Mouse (Mus musculus) CH12.LX (cell line): ENCODE results near the gene Capza1.

Source experiments
- CHD2 ChIP-seq: IDR thresholded peaks from 2 replicates; pipeline ENCODE4 v1.6.1; 2011; ENCODE audit warnings: low read length, improper control_type of control experiment
- CTCF ChIP-seq, 2 experiments: IDR thresholded peaks in 1 of 2; conservative IDR thresholded peaks in 1 of 2; 2 replicates each; pipeline ENCODE4 v1.5.1; 2011 to 2012; ENCODE audit warnings: low read depth in 2 of 2, low read length in 2 of 2, improper control_type of control experiment in 1 of 2, inconsistent platforms in 1 of 2, mild to moderate bottlenecking in 1 of 2, moderate library complexity in 1 of 2
- E2F4 ChIP-seq: IDR thresholded peaks from 2 replicates; pipeline ENCODE4 v1.6.1; 2011; ENCODE audit warnings: low read depth, low read length, improper control_type of control experiment; ENCODE audit not compliant: insufficient replicate concordance
- ETS1 ChIP-seq: conservative IDR thresholded peaks from 2 replicates; pipeline ENCODE4 v1.6.1; 2012; ENCODE audit warnings: low read depth, mild to moderate bottlenecking, inconsistent platforms, low read length, improper control_type of control experiment, moderate library complexity
- JUND ChIP-seq: conservative IDR thresholded peaks from 2 replicates; pipeline ENCODE4 v1.6.1; 2011; ENCODE audit warnings: low read depth, low read length, improper control_type of control experiment
- MAFK ChIP-seq: IDR thresholded peaks from 2 replicates; pipeline ENCODE4 v1.6.1; 2011; ENCODE audit warnings: low read length, improper control_type of control experiment; ENCODE audit not compliant: insufficient replicate concordance
- MYC ChIP-seq: IDR thresholded peaks from 2 replicates; pipeline ENCODE4 v1.6.1; 2011; ENCODE audit warnings: low read depth, mild to moderate bottlenecking, improper control_type of control experiment, low read length
- PAX5 ChIP-seq: IDR thresholded peaks from 2 replicates; pipeline ENCODE4 v1.6.1; 2012; ENCODE audit warnings: low read length, inconsistent platforms, mixed read lengths
- POLR2A ChIP-seq: IDR thresholded peaks from 2 replicates; pipeline ENCODE4 v1.6.1; 2011; ENCODE audit warnings: low read depth, mild to moderate bottlenecking, improper control_type of control experiment, low read length
- RAD21 ChIP-seq: IDR thresholded peaks from 2 replicates; pipeline ENCODE4 v1.6.1; 2011; ENCODE audit warnings: low read depth, mild to moderate bottlenecking, low read length, improper control_type of control experiment, moderate library complexity
- ZC3H11A ChIP-seq: IDR thresholded peaks from 2 replicates; pipeline ENCODE4 v1.6.1; 2012; ENCODE audit warnings: low read depth, mild to moderate bottlenecking, inconsistent platforms, low read length, improper control_type of control experiment

- TF ChIP-seq JUND: no peak
- TF ChIP-seq ZC3H11A: no peak
- no peak for TF ChIP-seq E2F4
- TF ChIP-seq POLR2A: no peak
- TF ChIP-seq CHD2: no peak
- no peak for TF ChIP-seq RAD21
- no peak for TF ChIP-seq PAX5
- TF ChIP-seq CTCF (conservative IDR thresholded peaks at IDR 0.05 in 1 of 2, IDR thresholded peaks at IDR 0.05 in 1 of 2; ENCODE audit: low read depth in 2 of 2, low read length in 2 of 2): no peak
- TF ChIP-seq MYC: no peak
- no peak for TF ChIP-seq ETS1
- no peak for TF ChIP-seq MAFK
Measured at GRCm38 (mm10) chr3:104896141-104896540, 31.8 kb upstream of the Capza1 start.
